13 mouse cellular contexts compared by ENCODE assay signal in genomic region chr2:72308981-72309380, GRCm38 (mm10). TPM values are rescaled to one million over a fixed set of nuclear protein-coding genes. Genes with fewer than 3 reads are reported as not detected.
DNase-seq lines count a peak whose midpoint lies in the region; ATAC-seq and TF ChIP-seq lines count a peak whose summit lies in the region.
"Had no signal": no experiment of that assay in that cellular context is flagged by ENCODE, and none has a peak within 500 bp of the region (broad histone marks: within the 10 kb centered on the region; RNA-seq: fewer than 3 reads in every experiment).

No protein-coding gene starts in this region.

- H3K4me2 ChIP-seq in kidney, embryonic 15.5 days: no peak overlapping the region
- H3K4me2 ChIP-seq in myocyte (ENCODE audit: low read depth): peak overlapping the region; percentile 53
- H3K4me2 ChIP-seq: lung, embryonic 14.5 days had no signal

- no peak for ATAC-seq in kidney, embryonic 15.5 days (replicated peaks; ENCODE audit: low FRiP score)
- no peak for ATAC-seq in activated CD4-positive, CD25-positive, alpha-beta regulatory T cell, adult 4 months
- ATAC-seq: forebrain, postnatal 0 days; hindbrain, embryonic 16.5 days had no signal

- H3K4me3 ChIP-seq in kidney, embryonic 15.5 days (replicated peaks): no peak overlapping the region
- no peak overlapping the region for H3K4me3 ChIP-seq in myocyte

- no peak overlapping the region for H3K27ac ChIP-seq in kidney, embryonic 15.5 days

- H3K36me3 ChIP-seq in kidney, embryonic 15.5 days: peaks cover 15% of the 10 kb centered on the region
- peaks cover 18% of the 10 kb centered on the region for H3K36me3 ChIP-seq in myocyte (ENCODE audit: control insufficient read depth, insufficient read depth)

- TF ChIP-seq POLR2A in myocyte (IDR thresholded peaks at IDR 0.05; ENCODE audit: insufficient read length, low read depth): no peak

- no peaks in the 10 kb centered on the region for H3K27me3 ChIP-seq in kidney, embryonic 15.5 days
- no peaks in the 10 kb centered on the region for H3K27me3 ChIP-seq in myocyte (ENCODE audit: control insufficient read depth, insufficient read depth, insufficient read length)

- DNase-seq in kidney, adult 18-20 months: peak; percentile 53
- DNase-seq in adrenal gland, postnatal 36 days: peak; percentile 19 to 45
- DNase-seq in kidney, adult 9 months: peak; percentile 68
- no peak for DNase-seq in spleen, postnatal 10 days (ENCODE audit: low spot score in 2 of 2)
- DNase-seq: forebrain, postnatal 0 days; layer of hippocampus, postnatal 36 days; lung, embryonic 14.5 days; right cerebral cortex, postnatal 14 days; thymus, adult 2 months had no signal

- peaks cover 11% of the 10 kb centered on the region for H3K4me1 ChIP-seq in kidney, embryonic 15.5 days

- H3K79me2 ChIP-seq in myocyte (ENCODE audit: control insufficient read depth, insufficient read depth): peaks cover 70% of the 10 kb centered on the region

- H3K9me3 ChIP-seq in kidney, embryonic 15.5 days (replicated peaks): no peaks in the 10 kb centered on the region

- WGBS in kidney, embryonic 15.5 days: 66% methylated on average over 5 of the region's 5 CpGs

- no peak overlapping the region for H3ac ChIP-seq in myocyte (ENCODE audit: control insufficient read depth, insufficient read length)

- no peak overlapping the region for H3K9ac ChIP-seq in kidney, embryonic 15.5 days
- H3K9ac ChIP-seq: forebrain, postnatal 0 days; lung, embryonic 14.5 days had no signal

TF ChIP-seq in myocyte, 11 proteins besides CTCF, POLR2A, EP300 and RAD21:
- no peak for TF ChIP-seq MAX (IDR thresholded peaks at IDR 0.05; ENCODE audit: low read depth)
- TF ChIP-seq USF1 (IDR thresholded peaks at IDR 0.05; ENCODE audit: low read depth): no peak
- TF ChIP-seq MYOD1 (IDR thresholded peaks at IDR 0.05; ENCODE audit: control insufficient read depth in 1 of 3, insufficient read length in 2 of 3, low read depth in 2 of 3): peak in 1 of 3 experiments; percentile 64
- TF ChIP-seq TCF3 (IDR thresholded peaks at IDR 0.05; ENCODE audit: insufficient read length, low read depth): no peak
- no peak for TF ChIP-seq SRF (IDR thresholded peaks at IDR 0.05; ENCODE audit: control insufficient read depth, insufficient read length, low read depth)
- TF ChIP-seq POLR2AphosphoS2 (IDR thresholded peaks at IDR 0.05; ENCODE audit: insufficient read length, low read depth): no peak
- TF ChIP-seq CEBPB (IDR thresholded peaks at IDR 0.05; ENCODE audit: insufficient read depth, poor library complexity, severe bottlenecking): peak; percentile 41; the same call in 1 of the 2 replicates
- no peak for TF ChIP-seq E2F4 (IDR thresholded peaks at IDR 0.05; ENCODE audit: insufficient read depth)
- TF ChIP-seq REST (IDR thresholded peaks at IDR 0.05; ENCODE audit: insufficient read depth, insufficient read length): no peak
- TF ChIP-seq MYOG (IDR thresholded peaks at IDR 0.05; ENCODE audit: control insufficient read depth in 1 of 3, insufficient read depth in 1 of 3, insufficient read length in 2 of 3, low read depth in 2 of 3): peak in 1 of 3 experiments; percentile 78

RNA-seq across cellular contexts. Expression of gene Map3k20, which starts 23.5 kb away (rescaled TPM):
- polyA plus RNA-seq in kidney, embryonic 15.5 days (2015; fragmentation: Nextera tagmentation; extraction: Ambion mirVana): 14.5 and 14.7 TPM in 2 replicates
- 10 to 100 TPM; 26.1 to 30.4 TPM for total RNA-seq in adrenal gland, postnatal 36 days (2021)
- 13.7 TPM for polyA plus RNA-seq in myocyte (2012; fragmentation: generic; extraction: Trizol)
- polyA plus RNA-seq in activated CD4-positive, CD25-positive, alpha-beta regulatory T cell, adult 4 months (2017; shearing (Covaris generic)): under 1 TPM; 0.42 to 0.55 TPM

Comparison
In these comparisons a context has a peak if more than half of its experiments do, and no peak if none do; other contexts are left out.
1. DNase-seq: peak in kidney, adult 18-20 months (single experiment), adrenal gland, postnatal 36 days (2 of 2) and kidney, adult 9 months (single experiment); none in spleen, postnatal 10 days (0 of 2).